Mouse (Mus musculus): ENCODE measurements around the gene Pip5k1b. TPM values are rescaled to one million over a fixed set of nuclear protein-coding genes. Genes with fewer than 3 reads are reported as not detected.
A peak's percentile ranks its signal among the peaks of the same experiment; 100 is the strongest.

Gene Pip5k1b
- polyA plus RNA-seq, 1 experiment from 2014 or later = 10.9 TPM

DNA sequence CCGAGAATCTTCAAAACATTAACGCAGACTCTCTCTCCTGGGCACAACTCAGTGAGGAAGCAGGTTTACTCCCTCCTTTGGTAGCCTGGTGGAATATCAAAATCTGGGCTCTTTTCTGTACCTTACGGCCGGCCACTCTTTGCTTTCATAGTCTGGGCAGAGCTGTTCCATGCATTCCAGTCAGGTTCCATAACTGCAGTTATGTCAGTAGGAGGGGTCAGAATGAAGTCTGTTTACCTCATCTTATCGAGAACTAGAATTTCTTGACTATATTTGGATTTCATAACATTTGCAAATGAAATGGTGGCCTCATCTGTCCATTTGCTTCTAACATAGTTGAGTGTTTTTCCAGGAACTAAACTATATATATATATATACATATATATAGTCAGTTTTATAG lies 55.2 kb downstream of the Pip5k1b start:
- Histone ChIP-seq H3K9ac (ENCODE audit: low read length) (no peak overlapping the region), H3K27ac (replicated peaks in 1 of 2; ENCODE audit: control insufficient read depth in 1 of 2, insufficient read depth in 1 of 2, low read depth in 2 of 2, low read length in 2 of 2) (no peak overlapping the region), H3K9me3 (ENCODE audit: control insufficient read depth, low read length) (no peaks in the 10 kb centered on the region), H3K4me2 (ENCODE audit: low read length) (no peak overlapping the region), H3K27me3 (ENCODE audit: control insufficient read depth, insufficient read depth, low read length) (no peaks in the 10 kb centered on the region), H3K36me3 (ENCODE audit: control insufficient read depth, insufficient read depth, low read length) (no peaks in the 10 kb centered on the region), H3K4me1 (ENCODE audit: control insufficient read depth in 2 of 2, insufficient read depth in 2 of 2, low read length in 2 of 2) (peaks cover 3% of the 10 kb centered on the region in 2 experiments; a peak in 2 of 4 replicates), H3K4me3 (ENCODE audit: control insufficient read depth in 1 of 2, insufficient read depth in 1 of 2, low read depth in 1 of 2, low read length in 2 of 2) (no peak overlapping the region)
- WGBS = 78% methylated on average over 5 of the region's 5 CpGs
- ATAC-seq (ENCODE audit: insufficient number of reproducible peaks, insufficient read depth, low FRiP score, low read depth) = no peak

DNA sequence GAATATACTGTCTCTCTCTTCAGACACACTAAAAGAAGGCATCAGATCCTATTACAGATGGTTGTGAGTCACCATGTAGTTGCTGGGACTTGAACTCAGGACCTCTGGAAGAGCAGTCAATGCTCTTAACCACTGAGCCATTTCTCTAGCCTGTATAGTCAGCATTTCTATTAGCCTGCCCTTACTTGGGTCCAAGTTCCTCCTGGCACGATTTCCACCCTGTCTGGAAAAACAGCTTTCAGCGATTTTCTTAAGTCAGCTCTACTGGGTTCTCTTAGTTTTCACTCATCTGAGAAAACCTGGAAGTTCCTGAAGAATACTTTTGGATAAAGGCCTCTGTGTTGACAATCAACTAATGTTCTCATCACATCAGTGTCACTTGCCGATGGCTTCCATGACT lies 56.4 kb downstream of the Pip5k1b start:
- Histone ChIP-seq H3K4me1 (ENCODE audit: control insufficient read depth in 2 of 2, insufficient read depth in 2 of 2, low read length in 2 of 2) (peaks cover 3% of the 10 kb centered on the region in 2 experiments; a peak in 2 of 4 replicates), H3K27ac (replicated peaks in 1 of 2; ENCODE audit: control insufficient read depth in 1 of 2, insufficient read depth in 1 of 2, low read depth in 2 of 2, low read length in 2 of 2) (no peak overlapping the region), H3K4me2 (ENCODE audit: low read length) (no peak overlapping the region), H3K9ac (ENCODE audit: low read length) (no peak overlapping the region), H3K9me3 (ENCODE audit: control insufficient read depth, low read length) (no peaks in the 10 kb centered on the region), H3K36me3 (ENCODE audit: control insufficient read depth, insufficient read depth, low read length) (no peaks in the 10 kb centered on the region), H3K27me3 (ENCODE audit: control insufficient read depth, insufficient read depth, low read length) (no peaks in the 10 kb centered on the region), H3K4me3 (ENCODE audit: control insufficient read depth in 1 of 2, insufficient read depth in 1 of 2, low read depth in 1 of 2, low read length in 2 of 2) (no peak overlapping the region)
- ATAC-seq (ENCODE audit: insufficient number of reproducible peaks, insufficient read depth, low FRiP score, low read depth) = no peak
- 81% methylated on average over 3 of the region's 3 CpGs for WGBS

DNA sequence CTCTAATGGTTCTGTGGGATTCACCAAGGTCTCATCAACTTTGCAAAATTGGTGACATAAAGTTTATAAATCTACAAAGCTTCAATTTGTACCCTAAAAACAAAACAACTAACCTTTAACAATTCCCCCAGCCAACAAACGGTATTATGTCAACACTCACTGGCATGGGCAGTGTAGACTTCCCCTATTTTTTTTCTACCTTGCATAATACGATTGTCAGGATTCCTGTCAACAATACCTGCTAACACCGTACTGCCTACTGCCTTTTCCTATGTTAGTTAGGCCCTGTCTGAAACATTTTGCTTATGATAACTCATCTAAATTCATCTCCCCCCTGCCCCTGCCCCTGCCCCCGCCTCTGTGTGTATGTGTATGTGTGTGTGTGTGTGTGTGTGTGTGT lies 61.8 kb downstream of the Pip5k1b start:
- Histone ChIP-seq H3K27me3 (ENCODE audit: control insufficient read depth, insufficient read depth, low read length) (no peaks in the 10 kb centered on the region), H3K4me2 (ENCODE audit: low read length) (no peak overlapping the region), H3K4me1 (ENCODE audit: control insufficient read depth in 2 of 2, insufficient read depth in 2 of 2, low read length in 2 of 2) (peaks cover 10 to 24% of the 10 kb centered on the region in 2 experiments), H3K27ac (replicated peaks in 1 of 2; ENCODE audit: control insufficient read depth in 1 of 2, insufficient read depth in 1 of 2, low read depth in 2 of 2, low read length in 2 of 2) (no peak overlapping the region), H3K9me3 (ENCODE audit: control insufficient read depth, low read length) (no peaks in the 10 kb centered on the region), H3K36me3 (ENCODE audit: control insufficient read depth, insufficient read depth, low read length) (no peaks in the 10 kb centered on the region), H3K9ac (ENCODE audit: low read length) (no peak overlapping the region), H3K4me3 (ENCODE audit: control insufficient read depth in 1 of 2, insufficient read depth in 1 of 2, low read depth in 1 of 2, low read length in 2 of 2) (no peak overlapping the region)
- WGBS = 67% methylated on average over 4 of the region's 4 CpGs
- ATAC-seq (ENCODE audit: insufficient number of reproducible peaks, insufficient read depth, low FRiP score, low read depth) = no peak

DNA sequence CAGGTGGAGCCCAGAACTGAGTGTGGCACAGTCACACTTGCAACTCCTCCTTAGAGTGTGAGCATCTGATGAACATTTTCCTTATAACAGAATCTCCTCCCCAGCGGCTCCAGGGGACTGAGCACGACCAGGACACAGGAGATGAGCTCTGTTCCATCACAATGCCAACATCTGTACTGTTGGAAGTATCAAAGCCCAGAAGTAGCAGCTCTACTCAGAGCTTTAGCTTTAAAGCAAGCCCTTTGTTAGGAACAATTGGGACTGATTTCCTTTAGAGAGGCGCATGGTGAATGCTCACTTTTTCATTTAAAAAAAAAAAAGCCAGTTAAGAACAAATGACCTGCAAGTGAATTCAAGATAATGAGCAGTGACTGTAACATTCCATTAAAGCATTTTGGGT lies 63.8 kb downstream of the Pip5k1b start:
- H3K36me3 ChIP-seq (ENCODE audit: control insufficient read depth, insufficient read depth, low read length) = no peaks in the 10 kb centered on the region
- ATAC-seq (ENCODE audit: insufficient number of reproducible peaks, insufficient read depth, low FRiP score, low read depth) = no peak
- H3K4me2 ChIP-seq (ENCODE audit: low read length) = no peak overlapping the region
- peaks cover 12 to 30% of the 10 kb centered on the region in 2 experiments for H3K4me1 ChIP-seq (ENCODE audit: control insufficient read depth in 2 of 2, insufficient read depth in 2 of 2, low read length in 2 of 2)
- H3K9me3 ChIP-seq (ENCODE audit: control insufficient read depth, low read length) = no peaks in the 10 kb centered on the region
- no peak overlapping the region for H3K4me3 ChIP-seq (ENCODE audit: control insufficient read depth in 1 of 2, insufficient read depth in 1 of 2, low read depth in 1 of 2, low read length in 2 of 2)
- 66% methylated on average over 3 of the region's 3 CpGs for WGBS
- no peak overlapping the region for H3K9ac ChIP-seq (ENCODE audit: low read length)
- no peak overlapping the region for H3K27ac ChIP-seq (replicated peaks in 1 of 2; ENCODE audit: control insufficient read depth in 1 of 2, insufficient read depth in 1 of 2, low read depth in 2 of 2, low read length in 2 of 2)
- no peaks in the 10 kb centered on the region for H3K27me3 ChIP-seq (ENCODE audit: control insufficient read depth, insufficient read depth, low read length)

DNA sequence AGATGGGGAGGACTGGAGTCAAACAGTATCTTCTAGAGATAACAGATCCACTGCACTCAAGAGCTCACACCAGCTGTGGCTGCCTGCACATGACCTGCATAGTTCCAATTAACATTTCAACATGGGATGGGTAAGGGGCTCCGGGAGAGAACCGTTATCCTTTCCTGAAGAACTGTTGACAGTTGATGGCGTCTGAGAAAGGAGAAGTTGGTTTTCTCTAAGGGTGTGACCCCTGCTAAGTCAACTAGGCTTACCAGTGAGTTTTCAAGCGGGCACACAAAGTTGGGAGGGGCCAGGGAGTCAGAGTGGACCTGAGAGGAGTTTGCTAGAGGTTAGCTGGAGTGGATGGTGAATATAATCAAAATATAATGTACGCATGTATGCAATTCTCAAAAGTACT lies 65.4 kb downstream of the Pip5k1b start:
- H3K36me3 ChIP-seq (ENCODE audit: control insufficient read depth, insufficient read depth, low read length) = no peaks in the 10 kb centered on the region
- no peak overlapping the region for H3K9ac ChIP-seq (ENCODE audit: low read length)
- H3K27ac ChIP-seq (replicated peaks in 1 of 2; ENCODE audit: control insufficient read depth in 1 of 2, insufficient read depth in 1 of 2, low read depth in 2 of 2, low read length in 2 of 2) = 0 out of 4 replicates have a peak overlapping the region, but pooled peaks of 1 of the 2 experiments have one; percentile 2
- 30% methylated on average over 5 of the region's 5 CpGs for WGBS
- H3K4me1 ChIP-seq (ENCODE audit: control insufficient read depth in 2 of 2, insufficient read depth in 2 of 2, low read length in 2 of 2) = peaks cover 9 to 27% of the 10 kb centered on the region in 2 experiments
- no peak overlapping the region for H3K4me3 ChIP-seq (ENCODE audit: control insufficient read depth in 1 of 2, insufficient read depth in 1 of 2, low read depth in 1 of 2, low read length in 2 of 2)
- H3K9me3 ChIP-seq (ENCODE audit: control insufficient read depth, low read length) = no peaks in the 10 kb centered on the region
- ATAC-seq (ENCODE audit: insufficient number of reproducible peaks, insufficient read depth, low FRiP score, low read depth) = no peak
- no peaks in the 10 kb centered on the region for H3K27me3 ChIP-seq (ENCODE audit: control insufficient read depth, insufficient read depth, low read length)
- no peak overlapping the region for H3K4me2 ChIP-seq (ENCODE audit: low read length)

DNA sequence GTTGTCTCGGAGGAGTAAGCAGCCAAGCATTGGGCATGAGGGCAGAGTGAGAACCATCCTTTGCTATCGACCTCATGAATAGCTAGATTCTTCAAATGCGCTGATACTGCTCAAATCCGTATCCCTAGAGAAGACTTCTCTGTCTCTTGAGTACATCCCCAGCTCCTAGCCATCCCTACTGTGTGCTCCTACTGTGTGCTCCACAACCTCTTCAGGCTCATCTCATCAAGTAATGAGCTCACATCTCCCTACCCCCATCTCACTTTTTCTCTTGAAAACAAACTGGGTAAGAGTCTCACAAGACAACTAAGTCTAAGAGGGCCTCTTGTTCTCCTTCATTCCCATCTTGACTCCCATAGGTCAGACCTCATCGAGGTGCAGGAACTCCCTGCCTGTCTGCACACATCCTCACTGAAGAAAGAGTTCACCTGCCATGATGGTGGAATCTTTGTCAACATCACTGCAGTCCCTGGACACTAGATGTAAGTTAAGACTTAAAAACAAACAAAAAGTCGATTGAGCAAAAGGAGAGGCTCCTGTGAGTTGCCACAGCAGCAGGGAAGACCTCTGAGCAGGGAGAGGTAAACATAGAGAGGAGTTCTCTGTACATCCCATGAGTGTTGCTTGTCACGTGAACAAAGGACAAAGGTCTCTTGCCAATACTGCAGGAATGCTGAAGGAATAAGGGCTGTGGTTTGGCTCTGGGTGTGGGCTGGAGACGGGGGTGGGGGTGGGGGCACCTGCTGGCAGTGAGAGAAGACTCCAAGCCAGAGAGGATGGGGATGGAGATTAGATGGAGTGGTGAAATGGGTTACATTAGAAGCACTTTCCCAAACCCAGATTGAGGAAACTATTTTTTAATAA lies 69.0 kb downstream of the Pip5k1b start:
- WGBS = 80% methylated on average over 8 of the region's 8 CpGs

DNA sequence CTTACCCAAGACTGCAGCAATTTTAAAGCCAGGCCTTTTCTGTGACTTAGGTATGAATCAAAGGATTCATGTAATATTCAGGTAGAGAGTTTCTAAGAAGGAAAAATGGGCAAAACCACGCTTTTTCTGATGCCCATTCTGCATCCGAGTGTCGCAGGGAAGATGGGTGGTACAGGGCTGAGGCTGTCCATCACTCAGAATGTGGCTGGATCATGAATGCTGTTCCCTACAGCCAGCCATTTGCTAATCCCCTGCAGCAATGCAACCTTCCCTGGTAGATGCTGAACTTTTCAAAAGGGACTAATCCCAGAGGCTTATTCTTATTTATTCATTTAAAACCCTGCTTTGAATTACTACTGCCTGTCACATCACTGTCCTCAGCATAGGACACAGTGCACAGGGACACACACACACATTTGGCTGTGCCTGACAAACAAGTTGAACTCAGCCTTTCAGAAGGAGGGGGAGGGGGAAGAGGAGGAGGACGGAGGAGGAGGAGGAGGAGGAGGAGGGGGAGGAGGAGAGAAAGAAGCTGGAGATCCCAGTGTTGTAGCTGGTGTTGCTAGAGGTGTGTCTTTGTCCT lies 71.0 kb downstream of the Pip5k1b start:
- no peaks in the 10 kb centered on the region for H3K36me3 ChIP-seq (ENCODE audit: control insufficient read depth, insufficient read depth, low read length)
- no peak overlapping the region for H3K9ac ChIP-seq (ENCODE audit: low read length)
- no peaks in the 10 kb centered on the region for H3K27me3 ChIP-seq (ENCODE audit: control insufficient read depth, insufficient read depth, low read length)
- no peak overlapping the region for H3K4me3 ChIP-seq (ENCODE audit: control insufficient read depth in 1 of 2, insufficient read depth in 1 of 2, low read depth in 1 of 2, low read length in 2 of 2)
- no peak overlapping the region for H3K27ac ChIP-seq (replicated peaks in 1 of 2; ENCODE audit: control insufficient read depth in 1 of 2, insufficient read depth in 1 of 2, low read depth in 2 of 2, low read length in 2 of 2)
- no peak for ATAC-seq (ENCODE audit: insufficient number of reproducible peaks, insufficient read depth, low FRiP score, low read depth)
- H3K9me3 ChIP-seq (ENCODE audit: control insufficient read depth, low read length) = no peaks in the 10 kb centered on the region
- H3K4me1 ChIP-seq (ENCODE audit: control insufficient read depth in 2 of 2, insufficient read depth in 2 of 2, low read length in 2 of 2) = peaks cover 2 to 10% of the 10 kb centered on the region in 2 experiments; a peak in 2 of 4 replicates
- 87% methylated on average over 3 of the region's 4 CpGs for WGBS
- H3K4me2 ChIP-seq (ENCODE audit: low read length) = no peak overlapping the region

More for the DNA sequence above, 69.0 kb downstream of the Pip5k1b start:
- peaks cover 8 to 27% of the 10 kb centered on the region in 2 experiments for H3K4me1 ChIP-seq (ENCODE audit: control insufficient read depth in 2 of 2, insufficient read depth in 2 of 2, low read length in 2 of 2)
- H3K36me3 ChIP-seq (ENCODE audit: control insufficient read depth, insufficient read depth, low read length) = no peaks in the 10 kb centered on the region
- no peaks in the 10 kb centered on the region for H3K9me3 ChIP-seq (ENCODE audit: control insufficient read depth, low read length)
- H3K27ac ChIP-seq (replicated peaks in 1 of 2; ENCODE audit: control insufficient read depth in 1 of 2, insufficient read depth in 1 of 2, low read depth in 2 of 2, low read length in 2 of 2) = no peak overlapping the region
- H3K27me3 ChIP-seq (ENCODE audit: control insufficient read depth, insufficient read depth, low read length) = no peaks in the 10 kb centered on the region
- H3K9ac ChIP-seq (ENCODE audit: low read length) = no peak overlapping the region
- ATAC-seq (ENCODE audit: insufficient number of reproducible peaks, insufficient read depth, low FRiP score, low read depth) = no peak
- H3K4me3 ChIP-seq (ENCODE audit: control insufficient read depth in 1 of 2, insufficient read depth in 1 of 2, low read depth in 1 of 2, low read length in 2 of 2) = no peak overlapping the region
- no peak overlapping the region for H3K4me2 ChIP-seq (ENCODE audit: low read length)

Data from heart, embryonic 14.5 days (tissue).